Mouse (Mus musculus): ENCODE measurements around the gene Sez6l. TPM values are rescaled to one million over a fixed set of nuclear protein-coding genes. Genes with fewer than 3 reads are reported as not detected.

Sez6l gene
- total RNA-seq, 1 experiment, result 0.13 TPM

GRCm38 (mm10) chr5:112533312-112534075 is 43.5 kb downstream of the Sez6l start:
- Histone ChIP-seq H3K9ac (ENCODE audit: insufficient read depth, low read depth, low read length, poor library complexity, severe bottlenecking) (no peak overlapping the region), H3K4me1 (ENCODE audit: control insufficient read depth in 2 of 2, insufficient read depth in 2 of 2, low read length in 2 of 2, poor library complexity in 1 of 2) (0 out of 4 replicates have a peak, but pooled peaks cover 0 to 2% of the 10 kb centered on the region in 2 experiments), H3K4me3 (ENCODE audit: insufficient read depth in 1 of 2, low read depth in 1 of 2, low read length in 2 of 2, poor library complexity in 1 of 2, severe bottlenecking in 1 of 2) (no peak overlapping the region), H3K27ac (ENCODE audit: insufficient read depth, low read depth, low read length, poor library complexity, severe bottlenecking) (no peak overlapping the region), H3K9me3 (ENCODE audit: control insufficient read depth, insufficient read depth, low read depth, low read length) (no peaks in the 10 kb centered on the region), H3K36me3 (ENCODE audit: control insufficient read depth, insufficient read depth, low read length, poor library complexity, severe bottlenecking) (no peaks in the 10 kb centered on the region)
- in situ Hi-C loops (cut with MboI; ENCODE audit: low sequenced_read_pairs in 2 of 2, unreplicated experiment in 2 of 2), result no loop called here
- no peak for DNase-seq (ENCODE audit: low read depth, low spot score)
- TF ChIP-seq CHD2 (IDR thresholded peaks at IDR 0.05; ENCODE audit: low read depth, low read length), result no peak
- TF ChIP-seq ZC3H11A (IDR thresholded peaks at IDR 0.05; ENCODE audit: borderline replicate concordance, low read depth, low read length), result no peak
- TF ChIP-seq MAFK (IDR thresholded peaks at IDR 0.05; ENCODE audit: insufficient read depth, low read depth, low read length), result no peak
- no peak for TF ChIP-seq ZNF384 (IDR thresholded peaks at IDR 0.05; ENCODE audit: low read depth, low read length)
- no peak for TF ChIP-seq HCFC1 (IDR thresholded peaks at IDR 0.05; ENCODE audit: borderline replicate concordance, insufficient read depth, low read length)

GRCm38 (mm10) chr5:112532894-112533293 is 44.1 kb downstream of the Sez6l start:
- H3K36me3 ChIP-seq (ENCODE audit: control insufficient read depth, insufficient read depth, low read length, poor library complexity, severe bottlenecking), result no peaks in the 10 kb centered on the region
- no peak overlapping the region for H3K4me3 ChIP-seq (ENCODE audit: insufficient read depth in 1 of 2, low read depth in 1 of 2, low read length in 2 of 2, poor library complexity in 1 of 2, severe bottlenecking in 1 of 2)
- H3K9me3 ChIP-seq (ENCODE audit: control insufficient read depth, insufficient read depth, low read depth, low read length), result no peaks in the 10 kb centered on the region
- in situ Hi-C loops (cut with MboI; ENCODE audit: low sequenced_read_pairs in 2 of 2, unreplicated experiment in 2 of 2), result no loop called here
- DNase-seq (ENCODE audit: low read depth, low spot score), result no peak
- H3K4me1 ChIP-seq (ENCODE audit: control insufficient read depth in 2 of 2, insufficient read depth in 2 of 2, low read length in 2 of 2, poor library complexity in 1 of 2), result 0 out of 4 replicates have a peak, but pooled peaks cover 0 to 2% of the 10 kb centered on the region in 2 experiments
- H3K27ac ChIP-seq (ENCODE audit: insufficient read depth, low read depth, low read length, poor library complexity, severe bottlenecking), result no peak overlapping the region
- no peak for TF ChIP-seq MAFK (IDR thresholded peaks at IDR 0.05; ENCODE audit: insufficient read depth, low read depth, low read length)
- TF ChIP-seq HCFC1 (IDR thresholded peaks at IDR 0.05; ENCODE audit: borderline replicate concordance, insufficient read depth, low read length), result no peak
- TF ChIP-seq CHD2 (IDR thresholded peaks at IDR 0.05; ENCODE audit: low read depth, low read length), result no peak
- no peak for TF ChIP-seq ZC3H11A (IDR thresholded peaks at IDR 0.05; ENCODE audit: borderline replicate concordance, low read depth, low read length)
- TF ChIP-seq ZNF384 (IDR thresholded peaks at IDR 0.05; ENCODE audit: low read depth, low read length), result no peak
- no peak overlapping the region for H3K9ac ChIP-seq (ENCODE audit: insufficient read depth, low read depth, low read length, poor library complexity, severe bottlenecking)

GRCm38 (mm10) chr5:112532210-112532609 is 44.8 kb downstream of the Sez6l start:
- H3K4me1 ChIP-seq (ENCODE audit: control insufficient read depth in 2 of 2, insufficient read depth in 2 of 2, low read length in 2 of 2, poor library complexity in 1 of 2), result 0 out of 4 replicates have a peak, but pooled peaks cover 0 to 2% of the 10 kb centered on the region in 2 experiments
- H3K4me3 ChIP-seq (ENCODE audit: insufficient read depth in 1 of 2, low read depth in 1 of 2, low read length in 2 of 2, poor library complexity in 1 of 2, severe bottlenecking in 1 of 2), result no peak overlapping the region
- no peak overlapping the region for H3K27ac ChIP-seq (ENCODE audit: insufficient read depth, low read depth, low read length, poor library complexity, severe bottlenecking)
- H3K9me3 ChIP-seq (ENCODE audit: control insufficient read depth, insufficient read depth, low read depth, low read length), result no peaks in the 10 kb centered on the region
- H3K9ac ChIP-seq (ENCODE audit: insufficient read depth, low read depth, low read length, poor library complexity, severe bottlenecking), result no peak overlapping the region
- TF ChIP-seq ZC3H11A (IDR thresholded peaks at IDR 0.05; ENCODE audit: borderline replicate concordance, low read depth, low read length) (no peak; the same call in 1 of the 2 replicates), CHD2 (IDR thresholded peaks at IDR 0.05; ENCODE audit: low read depth, low read length) (no peak), ZNF384 (IDR thresholded peaks at IDR 0.05; ENCODE audit: low read depth, low read length) (no peak), HCFC1 (IDR thresholded peaks at IDR 0.05; ENCODE audit: borderline replicate concordance, insufficient read depth, low read length) (no peak)
- DNase-seq (ENCODE audit: low read depth, low spot score), result peak; percentile 53
- H3K36me3 ChIP-seq (ENCODE audit: control insufficient read depth, insufficient read depth, low read length, poor library complexity, severe bottlenecking), result no peaks in the 10 kb centered on the region
- in situ Hi-C loops (cut with MboI; ENCODE audit: low sequenced_read_pairs in 2 of 2, unreplicated experiment in 2 of 2), result no loop called here

GRCm38 (mm10) chr5:112531111-112531510 is 45.9 kb downstream of the Sez6l start:
- no peak for DNase-seq (ENCODE audit: low read depth, low spot score)
- no peak overlapping the region for H3K4me3 ChIP-seq (ENCODE audit: insufficient read depth in 1 of 2, low read depth in 1 of 2, low read length in 2 of 2, poor library complexity in 1 of 2, severe bottlenecking in 1 of 2)
- no peaks in the 10 kb centered on the region for H3K9me3 ChIP-seq (ENCODE audit: control insufficient read depth, insufficient read depth, low read depth, low read length)
- no peak overlapping the region for H3K27ac ChIP-seq (ENCODE audit: insufficient read depth, low read depth, low read length, poor library complexity, severe bottlenecking)
- TF ChIP-seq ZC3H11A (IDR thresholded peaks at IDR 0.05; ENCODE audit: borderline replicate concordance, low read depth, low read length) (no peak), MAFK (IDR thresholded peaks at IDR 0.05; ENCODE audit: insufficient read depth, low read depth, low read length) (no peak), ZNF384 (IDR thresholded peaks at IDR 0.05; ENCODE audit: low read depth, low read length) (no peak), HCFC1 (IDR thresholded peaks at IDR 0.05; ENCODE audit: borderline replicate concordance, insufficient read depth, low read length) (no peak), CHD2 (IDR thresholded peaks at IDR 0.05; ENCODE audit: low read depth, low read length) (no peak)
- H3K9ac ChIP-seq (ENCODE audit: insufficient read depth, low read depth, low read length, poor library complexity, severe bottlenecking), result no peak overlapping the region
- in situ Hi-C loops (cut with MboI; ENCODE audit: low sequenced_read_pairs in 2 of 2, unreplicated experiment in 2 of 2), result no loop called here
- no peaks in the 10 kb centered on the region for H3K36me3 ChIP-seq (ENCODE audit: control insufficient read depth, insufficient read depth, low read length, poor library complexity, severe bottlenecking)
- 0 out of 4 replicates have a peak, but pooled peaks cover 0 to 2% of the 10 kb centered on the region in 2 experiments for H3K4me1 ChIP-seq (ENCODE audit: control insufficient read depth in 2 of 2, insufficient read depth in 2 of 2, low read length in 2 of 2, poor library complexity in 1 of 2)

Data from ES-E14 (cell line).